Mouse (Mus musculus) G1E-ER4 (cell line): ENCODE data around the gene Thsd7b. TPM values are rescaled to one million over a fixed set of nuclear protein-coding genes. Genes with fewer than 3 reads are reported as not detected.

ENCODE experiments used
- GATA1 ChIP-seq: IDR thresholded peaks from one replicate; pipeline ENCODE4 v1.8.0; 2012; ENCODE audit warnings: low read length, inconsistent platforms
- polyA plus RNA-seq: library from polyadenylated mRNA; stranded (reverse); fragments of >175 nt; gene quantifications from 2 replicates; pipeline ENCODE4 v1.2.3, GENCODE M21; 2012

The Thsd7b gene
- polyA plus RNA-seq, 1 experiment: not detected

GRCm38 (mm10) chr1:129570522-129570921 is 297.4 kb downstream of the Thsd7b start:
- TF ChIP-seq GATA1: no peak

GRCm38 (mm10) chr1:129579955-129580354 is 306.9 kb downstream of the Thsd7b start:
- no peak for TF ChIP-seq GATA1

- no peak for TF ChIP-seq GATA1
Observed at GRCm38 (mm10) chr1:129586635-129587034, 313.5 kb downstream of the Thsd7b start.

DNA sequence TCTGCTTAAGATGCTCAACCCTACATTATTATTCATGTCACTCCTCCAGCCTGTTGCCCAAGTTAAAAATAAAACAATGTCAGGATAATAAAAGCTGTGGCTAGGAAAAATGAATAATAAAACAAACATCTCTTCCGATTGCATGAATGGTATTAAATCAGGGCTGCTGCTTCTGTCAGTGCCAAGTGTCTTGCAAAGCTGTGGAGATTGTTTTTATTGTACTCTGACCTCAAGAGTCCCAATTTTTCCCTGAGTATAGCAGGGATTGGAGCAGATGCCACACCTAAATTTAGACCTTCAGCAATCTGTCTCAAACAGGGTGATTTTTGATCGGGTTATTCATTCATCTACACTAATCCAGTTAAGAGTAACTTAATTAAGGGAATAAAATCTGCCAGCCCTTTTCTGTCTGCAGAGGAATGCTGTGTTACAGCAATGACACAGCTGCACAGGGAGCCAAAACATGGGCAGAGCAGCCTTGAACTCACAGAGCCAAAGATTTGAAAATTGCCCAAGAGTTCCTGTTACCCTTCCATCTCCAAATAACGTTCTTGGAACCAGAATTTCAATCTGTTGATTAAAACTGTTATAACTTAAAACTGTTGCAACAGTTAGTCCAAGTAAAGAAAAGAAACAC is 316.4 kb downstream of the Thsd7b start:
- no peak for TF ChIP-seq GATA1

GRCm38 (mm10) chr1:129595447-129595846 is 322.3 kb downstream of the Thsd7b start:
- TF ChIP-seq GATA1: no peak

GRCm38 (mm10) chr1:129600933-129601332 is 327.8 kb downstream of the Thsd7b start:
- TF ChIP-seq GATA1: no peak

GRCm38 (mm10) chr1:129602284-129602683 is 329.2 kb downstream of the Thsd7b start:
- TF ChIP-seq GATA1: no peak

DNA sequence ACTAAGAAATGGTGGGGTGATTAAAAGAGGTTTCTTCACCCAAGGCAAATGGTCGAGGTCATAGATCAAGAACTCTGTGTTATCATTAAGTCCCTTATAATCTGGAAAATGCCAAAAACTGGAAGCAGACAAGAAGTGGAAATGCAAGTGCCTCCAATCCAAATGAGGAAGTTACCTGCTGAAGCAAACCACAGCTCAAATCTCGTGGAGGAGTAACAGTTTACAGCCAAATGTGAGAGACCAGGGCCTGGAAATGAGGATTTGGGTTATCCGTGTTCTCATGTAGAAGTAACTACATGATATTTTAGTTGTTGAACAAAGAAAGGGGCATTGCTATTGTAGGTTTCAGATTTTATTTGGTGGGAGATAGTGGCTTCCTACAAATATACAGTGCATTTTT is 335.3 kb downstream of the Thsd7b start:
- TF ChIP-seq GATA1: no peak

DNA sequence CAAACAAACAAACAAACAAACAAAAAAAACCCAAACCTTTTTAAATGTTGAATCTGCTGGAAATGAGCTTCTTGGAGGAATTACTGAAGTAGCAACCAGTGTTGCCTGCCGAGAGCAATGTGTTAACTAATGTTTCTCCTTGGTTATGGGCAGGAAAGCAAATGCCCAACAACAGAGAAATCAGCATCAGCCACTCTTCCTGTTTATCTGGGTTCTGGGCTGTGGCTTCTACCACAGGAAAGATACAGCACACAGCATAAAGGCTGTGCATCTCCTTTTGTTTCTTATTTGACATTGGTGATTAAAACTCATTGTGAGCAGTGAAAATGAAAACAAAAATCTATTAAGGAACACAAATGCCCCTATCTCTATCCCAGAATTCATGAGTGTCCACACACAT is 343.0 kb downstream of the Thsd7b start:
- peak; percentile 56 for TF ChIP-seq GATA1

- no peak for TF ChIP-seq GATA1
Observed at GRCm38 (mm10) chr1:129619440-129620301, 346.6 kb downstream of the Thsd7b start.

GRCm38 (mm10) chr1:129624519-129624918 is 351.4 kb downstream of the Thsd7b start:
- TF ChIP-seq GATA1: no peak

DNA sequence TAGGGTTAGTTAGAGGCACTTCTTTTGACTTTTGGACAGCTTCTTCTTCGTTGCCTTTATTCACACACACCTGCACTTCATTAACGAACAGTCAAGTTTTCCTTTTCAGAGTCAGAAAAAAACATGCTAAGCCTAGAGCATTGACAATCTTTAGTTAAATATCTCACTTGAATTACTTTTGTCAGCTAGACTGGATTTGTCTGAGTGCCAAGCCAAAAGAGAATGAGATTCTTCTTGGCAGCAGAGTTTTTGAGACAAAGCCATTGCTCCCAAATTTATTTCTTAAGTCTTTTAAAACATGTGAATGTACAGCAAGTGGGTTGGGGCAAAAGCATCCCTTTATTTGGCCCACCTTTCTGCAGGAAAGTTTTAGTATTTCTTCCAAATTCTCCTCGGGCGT is 362.0 kb downstream of the Thsd7b start:
- TF ChIP-seq GATA1: no peak

DNA sequence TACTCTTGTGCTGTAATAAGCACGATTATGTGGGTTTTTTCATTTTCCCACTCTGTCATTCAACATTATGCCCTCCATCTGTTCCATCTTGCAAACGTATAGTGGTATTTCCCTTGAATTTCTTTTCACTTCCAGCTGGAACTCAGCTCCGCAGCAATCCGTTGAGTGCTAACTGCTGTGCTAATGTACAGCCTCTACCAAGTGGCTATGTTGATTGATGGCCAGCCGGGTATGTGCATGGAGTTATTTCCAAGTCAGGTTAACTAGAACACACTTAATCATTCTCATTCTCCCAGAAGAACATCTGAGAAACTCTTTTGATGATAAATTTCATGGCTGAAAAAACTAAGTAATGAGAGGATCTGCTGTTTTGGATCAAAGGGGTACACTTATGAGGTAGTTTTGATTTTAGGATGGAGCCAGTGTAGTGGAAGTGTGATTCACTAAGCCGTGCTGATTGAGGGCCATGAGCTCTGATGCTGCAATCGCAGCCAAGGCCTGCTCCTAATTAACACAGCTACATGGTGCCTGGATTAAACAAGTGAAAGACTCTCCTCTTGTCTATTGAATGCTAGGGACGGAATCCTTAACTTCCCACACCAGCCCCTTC is 371.3 kb downstream of the Thsd7b start:
- TF ChIP-seq GATA1: no peak

DNA sequence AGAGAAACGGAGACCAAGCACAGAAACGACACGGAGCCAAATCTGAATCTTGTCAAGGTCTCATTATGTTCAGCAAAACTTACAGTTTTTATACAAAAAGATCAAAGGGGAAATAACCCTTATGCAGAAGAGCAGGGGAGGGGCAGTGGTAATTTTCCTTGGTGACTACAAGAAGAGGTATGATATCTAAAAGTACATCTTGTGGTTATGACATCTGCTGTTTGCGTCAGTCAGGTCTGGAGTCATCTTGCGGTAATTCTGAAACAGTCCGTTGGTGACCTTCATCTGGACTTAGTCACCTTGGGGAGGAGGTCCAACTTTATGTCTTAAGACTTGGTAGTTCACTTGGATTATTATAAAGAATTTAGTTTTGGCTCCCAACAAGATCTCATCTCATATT is 378.3 kb downstream of the Thsd7b start:
- peak; percentile 29 for TF ChIP-seq GATA1

GRCm38 (mm10) chr1:129658045-129658444 is 384.9 kb downstream of the Thsd7b start:
- TF ChIP-seq GATA1: no peak

DNA sequence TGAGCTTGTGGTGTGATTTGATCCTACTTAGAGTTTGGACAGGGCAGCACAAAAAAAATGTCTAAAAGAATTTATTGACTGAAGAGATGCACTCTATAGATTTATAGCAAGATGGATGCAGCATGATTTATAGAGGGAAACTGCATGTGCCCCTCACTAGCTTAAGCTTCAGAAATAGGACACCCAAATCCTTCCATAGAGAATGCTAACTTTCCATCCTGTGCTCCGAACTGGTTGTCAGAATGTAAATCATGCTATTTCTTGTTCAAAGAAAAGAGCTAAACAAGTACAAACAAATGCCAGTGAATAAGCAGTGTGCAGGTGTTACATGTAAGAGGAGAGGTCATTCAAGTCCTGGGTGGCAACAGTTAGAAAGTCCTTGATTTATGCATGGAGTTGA is 402.8 kb downstream of the Thsd7b start:
- no peak for TF ChIP-seq GATA1

- TF ChIP-seq GATA1: no peak
Observed at GRCm38 (mm10) chr1:129678851-129679250, 405.7 kb downstream of the Thsd7b start.

DNA sequence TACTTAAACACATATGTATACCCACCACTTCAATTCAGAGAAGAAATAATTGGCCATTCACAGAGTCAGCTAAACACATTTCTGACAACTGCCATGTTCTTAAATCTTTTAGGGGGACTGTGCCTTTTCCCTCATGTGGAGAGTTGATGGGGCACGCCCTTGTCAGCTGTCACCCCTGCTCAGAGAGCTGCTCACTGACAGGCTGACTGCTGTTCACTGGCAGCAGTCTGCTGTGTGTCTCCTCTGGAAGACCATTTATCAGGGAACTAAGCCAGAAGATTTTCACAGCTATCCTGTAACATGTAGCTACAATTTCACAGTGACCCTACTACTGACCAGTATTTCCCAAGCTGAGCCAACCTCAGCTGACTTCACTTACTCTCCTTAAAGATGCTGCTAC is 432.6 kb downstream of the Thsd7b start:
- no peak for TF ChIP-seq GATA1
